Mouse (Mus musculus): Measurements from ENCODE around the gene Rln1.

Rln1 gene

GRCm38 (mm10) chr19:29334068-29334745 is at the start of gene Rln1:
Rln1 (minus strand) TSS chr19:29334670.
- in situ Hi-C loops (cut with MboI, MseI): loop anchor here in 1 of 2 experiments (10.0 kb wide), 1 partner anchor 679 kb away; no protein-coding TSS in a partner anchor

DNA sequence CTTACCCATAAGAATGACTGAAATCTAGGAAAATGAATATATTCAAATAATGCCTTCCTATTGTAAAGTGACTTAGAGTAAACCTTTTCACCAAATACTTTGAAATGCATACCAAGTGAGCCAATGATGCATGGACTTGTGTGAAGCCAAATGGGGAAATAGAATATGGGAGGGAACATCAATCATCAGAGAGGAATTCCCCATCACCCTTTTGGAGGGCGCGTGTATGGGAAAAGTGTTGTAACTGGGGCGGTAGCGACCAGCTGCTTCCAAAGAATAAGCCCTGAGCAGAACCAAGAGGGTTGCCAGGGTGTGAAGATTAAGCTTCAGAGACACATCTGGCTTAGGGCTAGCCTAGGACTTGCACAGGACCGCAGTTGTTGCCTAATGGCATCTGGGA is 48.9 kb upstream of the Rln1 start:
- in situ Hi-C loops (cut with MboI, MseI): no loop called here

DNA sequence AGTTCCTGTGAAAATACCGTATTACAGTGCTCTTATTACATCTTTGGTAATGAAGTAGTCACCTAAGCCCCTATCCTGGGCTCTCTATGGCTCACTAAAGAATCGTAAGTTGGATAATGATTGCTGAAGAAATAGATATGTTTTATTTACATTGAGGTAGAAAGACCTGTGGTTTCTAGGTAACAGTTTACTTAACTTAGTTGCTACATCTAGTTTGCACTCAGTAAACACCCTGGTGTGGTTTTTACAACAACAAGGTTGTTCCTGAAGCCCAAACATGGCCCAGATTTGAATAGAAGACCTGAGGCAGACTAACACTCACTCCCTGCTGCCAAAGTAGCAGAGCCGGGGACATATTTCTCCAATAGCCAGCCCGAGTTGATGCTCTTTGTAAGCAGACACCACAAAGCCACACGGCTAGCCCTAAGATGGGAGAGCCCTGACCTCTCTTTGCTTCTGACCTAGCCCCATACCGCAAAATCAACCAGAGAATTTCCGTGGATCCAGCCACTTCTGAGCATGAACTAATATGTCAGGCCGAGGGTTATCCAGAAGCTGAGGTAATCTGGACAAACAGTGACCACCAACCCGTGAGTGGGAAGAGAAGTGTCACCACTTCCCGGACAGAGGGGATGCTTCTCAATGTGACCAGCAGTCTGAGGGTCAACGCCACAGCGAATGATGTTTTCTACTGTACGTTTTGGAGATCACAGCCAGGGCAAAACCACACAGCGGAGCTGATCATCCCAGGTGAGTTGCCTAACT is 45.6 kb upstream of the Rln1 start:
- in situ Hi-C loops (cut with MboI, MseI): no loop called here

DNA sequence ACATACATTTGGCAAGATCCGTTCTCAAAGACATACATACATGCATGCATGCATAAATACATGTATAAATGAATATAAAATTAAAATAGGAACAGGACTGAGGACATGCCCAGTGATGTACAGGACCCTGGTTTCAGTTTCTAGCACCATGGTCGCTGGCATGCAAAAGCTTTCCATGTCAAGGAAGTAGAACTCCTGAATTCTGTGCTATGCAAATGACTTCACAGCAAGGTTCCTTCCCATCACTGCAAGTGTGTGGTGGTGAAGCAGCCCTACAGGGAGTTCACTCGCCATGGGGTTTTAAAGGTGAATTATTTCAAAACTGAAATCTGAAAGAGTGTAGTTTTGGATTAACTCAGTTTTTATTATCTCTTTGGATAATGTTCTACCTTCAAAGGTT is 41.9 kb upstream of the Rln1 start:
- in situ Hi-C loops (cut with MboI, MseI): no loop called here

DNA sequence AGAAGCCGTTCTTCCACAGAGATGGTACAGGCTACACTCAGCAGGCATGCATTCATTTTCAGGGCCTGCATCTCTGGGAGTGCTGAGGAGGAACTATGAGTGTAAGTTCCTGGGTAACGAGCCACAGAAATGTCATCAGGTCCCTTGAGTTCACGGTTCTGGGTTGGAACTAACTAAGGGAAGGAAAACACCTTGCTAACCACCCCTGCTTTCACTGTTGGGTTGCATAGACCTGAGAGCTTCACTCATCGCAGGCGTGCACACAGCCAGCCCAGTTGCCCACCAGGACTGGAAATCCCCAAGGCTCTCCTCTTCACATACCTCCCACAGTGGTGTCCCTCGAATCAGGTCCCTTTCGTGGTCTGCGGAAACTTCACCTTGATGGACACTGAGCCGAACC is 40.5 kb upstream of the Rln1 start:
- in situ Hi-C loops (cut with MboI, MseI): no loop called here

- in situ Hi-C loops (cut with MboI, MseI): no loop called here
Measured at GRCm38 (mm10) chr19:29373438-29373837, 39.0 kb upstream of the Rln1 start.

- in situ Hi-C loops (cut with MboI, MseI): no loop called here
Measured at GRCm38 (mm10) chr19:29372621-29373020, 38.2 kb upstream of the Rln1 start.

- in situ Hi-C loops (cut with MboI, MseI): no loop called here
Measured at GRCm38 (mm10) chr19:29372138-29372537, 37.7 kb upstream of the Rln1 start.

- in situ Hi-C loops (cut with MboI, MseI): no loop called here
Measured at GRCm38 (mm10) chr19:29371284-29372081, 37.0 kb upstream of the Rln1 start.

DNA sequence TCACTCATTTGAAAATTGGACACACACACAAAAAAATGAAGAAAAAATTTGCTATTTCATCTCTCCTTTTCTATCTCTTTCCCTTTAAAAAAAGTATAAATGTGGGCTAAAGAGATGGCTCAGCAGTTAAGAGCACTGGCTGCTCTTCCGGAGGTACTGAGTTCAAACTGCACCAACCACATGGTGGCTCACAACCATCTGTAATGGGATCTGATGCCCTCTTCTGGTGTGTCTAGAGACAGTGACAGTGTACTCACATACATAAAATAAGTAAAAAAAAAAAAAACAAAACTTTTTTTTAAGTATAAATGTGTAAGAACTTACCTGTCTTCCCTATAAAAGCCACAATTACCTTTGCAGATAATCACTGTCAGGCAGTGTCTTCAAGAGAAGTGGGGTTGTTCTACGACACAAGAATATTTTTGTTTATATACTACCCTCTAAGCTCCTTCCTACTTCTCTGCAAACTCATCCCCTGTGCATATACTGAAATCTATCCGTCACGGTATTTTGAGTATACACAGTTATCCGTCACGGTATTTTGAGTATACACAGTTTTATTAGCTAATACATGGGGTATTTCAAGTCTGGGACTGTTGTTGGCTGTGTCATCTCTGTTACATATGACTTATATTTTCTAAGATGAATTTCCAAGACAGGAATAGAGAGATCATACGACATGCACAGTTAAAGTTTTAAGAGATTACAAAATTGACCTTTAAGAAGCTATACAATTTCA is 36.2 kb upstream of the Rln1 start:
- in situ Hi-C loops (cut with MboI, MseI): no loop called here

DNA sequence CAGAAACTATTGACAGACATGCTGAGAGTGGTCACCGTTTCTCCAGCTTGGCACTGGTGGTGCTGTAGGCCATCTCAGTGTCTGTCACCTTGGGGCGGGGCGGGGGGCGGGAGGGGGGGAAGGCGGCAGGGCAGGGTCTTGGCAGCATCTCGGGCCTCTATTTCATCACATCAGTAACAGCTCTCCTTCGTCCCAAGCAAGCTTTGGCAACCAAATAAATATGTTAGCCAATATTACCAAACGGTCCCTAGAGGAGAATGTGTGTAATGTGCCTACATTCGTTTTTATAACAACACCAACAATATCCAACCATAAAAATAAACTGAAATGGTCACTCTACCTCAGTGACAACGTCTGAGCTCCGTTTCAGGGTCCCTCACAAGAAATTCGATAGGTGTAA is 35.6 kb upstream of the Rln1 start:
- in situ Hi-C loops (cut with MboI, MseI): no loop called here

DNA sequence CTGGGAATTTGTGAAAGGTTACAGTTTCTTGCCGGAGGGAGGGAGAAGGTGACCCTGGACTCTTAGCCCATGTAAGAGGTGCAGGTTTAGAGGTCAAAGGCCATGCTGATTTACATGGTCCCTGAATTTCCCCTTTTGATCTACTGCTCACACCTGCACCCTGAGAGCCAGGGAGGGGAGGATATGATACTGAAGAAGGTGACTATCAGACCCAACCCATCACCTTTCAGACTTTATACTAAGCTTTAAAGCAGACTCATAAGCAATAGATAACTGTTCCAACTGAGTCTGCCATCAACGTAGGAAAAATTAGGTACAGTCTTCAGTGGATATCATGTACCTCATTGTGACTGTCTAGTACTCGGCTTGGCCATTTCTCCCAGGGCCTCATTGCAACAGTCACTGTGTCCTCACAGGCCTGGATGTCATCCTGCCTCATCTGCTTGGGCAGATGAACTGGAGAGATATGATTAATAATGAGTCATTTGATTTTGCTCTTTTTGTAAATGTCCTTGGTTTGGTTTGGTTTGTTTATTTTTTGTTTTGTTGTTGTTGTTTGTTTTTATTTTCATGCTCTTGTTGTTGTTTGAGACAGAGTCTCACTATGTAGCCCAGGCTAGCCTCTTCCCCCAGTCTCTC is 34.3 kb upstream of the Rln1 start:
- in situ Hi-C loops (cut with MboI, MseI): no loop called here

GRCm38 (mm10) chr19:29368041-29368440 is 33.6 kb upstream of the Rln1 start:
- in situ Hi-C loops (cut with MboI, MseI): no loop called here

GRCm38 (mm10) chr19:29366969-29367622 is 32.6 kb upstream of the Rln1 start, which contains the start of the genes Plgrkt and Cd274:
Plgrkt (minus strand) TSS chr19:29367390.
Cd274 (plus strand) TSS chr19:29367455.
- in situ Hi-C loops (cut with MboI, MseI): no loop called here

DNA sequence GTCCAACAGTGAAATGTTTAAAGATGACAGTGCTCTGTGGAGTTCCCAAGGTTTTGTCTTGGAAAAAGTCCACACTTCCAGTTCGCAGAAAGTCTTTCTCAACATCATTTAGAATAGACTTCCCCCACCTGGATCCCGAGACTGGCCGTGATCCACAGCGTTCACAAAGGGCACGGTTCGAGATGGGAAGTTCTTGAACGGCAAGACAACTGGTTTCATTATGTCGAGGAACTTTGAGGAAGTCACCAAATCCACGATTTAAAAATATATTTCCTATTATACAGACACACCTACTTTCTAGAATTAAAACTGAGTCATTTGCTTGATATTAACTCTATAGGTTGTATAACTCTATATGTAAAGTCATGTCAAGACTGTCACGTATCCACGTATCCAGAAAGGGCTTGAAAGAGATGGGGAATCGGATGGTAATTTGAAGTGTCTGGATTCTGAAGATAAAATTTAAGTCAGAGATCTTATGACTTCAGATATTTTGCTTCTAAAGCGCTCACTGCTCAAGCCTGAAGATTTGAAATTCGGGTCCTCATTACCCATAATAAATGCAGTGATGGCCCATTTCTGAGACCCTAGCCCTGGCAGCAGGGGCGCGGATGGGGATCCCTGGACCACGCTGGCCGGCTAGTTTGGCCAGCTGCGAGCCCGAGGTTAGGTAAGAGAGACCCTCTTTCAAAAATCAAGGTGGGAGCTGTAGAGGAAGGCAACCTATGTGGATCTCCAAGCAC is 31.9 kb upstream of the Rln1 start:
- in situ Hi-C loops (cut with MboI, MseI): no loop called here

DNA sequence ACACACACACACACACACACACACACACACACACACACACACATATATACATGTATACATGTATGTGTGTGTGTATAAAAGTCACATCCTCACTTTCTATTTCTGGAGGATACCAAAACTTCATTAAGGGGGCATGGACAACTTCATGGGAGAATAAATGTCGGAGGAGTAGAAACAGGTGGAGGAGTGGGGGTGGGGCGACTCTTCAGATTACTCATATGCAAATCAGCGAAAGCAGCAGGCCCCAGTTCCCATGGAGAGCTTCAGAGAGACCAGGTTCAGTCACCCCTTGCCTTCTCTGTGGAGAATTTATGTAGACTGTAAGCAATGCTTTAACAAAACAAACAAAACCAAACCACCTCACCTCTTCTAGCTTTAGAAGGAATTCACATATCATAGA is 30.6 kb upstream of the Rln1 start:
- in situ Hi-C loops (cut with MboI, MseI): no loop called here

- in situ Hi-C loops (cut with MboI, MseI): no loop called here
Measured at GRCm38 (mm10) chr19:29364076-29364475, 29.6 kb upstream of the Rln1 start.

DNA sequence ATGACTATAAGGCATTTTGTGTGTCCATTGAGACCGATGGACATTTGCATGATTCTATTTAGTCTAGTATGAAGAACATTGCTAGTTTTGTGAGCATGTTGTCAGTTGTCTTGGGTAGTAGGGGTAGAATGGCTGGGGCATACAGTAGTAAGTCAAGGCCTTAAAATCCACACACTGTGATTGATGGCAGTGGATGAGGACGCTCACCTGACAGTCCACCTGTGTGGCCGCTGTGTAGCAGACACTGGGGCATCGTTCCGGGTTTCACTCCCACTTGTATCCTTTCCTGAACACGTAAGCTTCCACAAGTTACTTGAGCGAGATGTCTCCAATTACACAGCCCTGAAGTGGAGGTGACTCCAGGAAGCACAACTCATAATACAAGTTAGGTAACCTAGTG is 29.1 kb upstream of the Rln1 start:
- in situ Hi-C loops (cut with MboI, MseI): no loop called here

DNA sequence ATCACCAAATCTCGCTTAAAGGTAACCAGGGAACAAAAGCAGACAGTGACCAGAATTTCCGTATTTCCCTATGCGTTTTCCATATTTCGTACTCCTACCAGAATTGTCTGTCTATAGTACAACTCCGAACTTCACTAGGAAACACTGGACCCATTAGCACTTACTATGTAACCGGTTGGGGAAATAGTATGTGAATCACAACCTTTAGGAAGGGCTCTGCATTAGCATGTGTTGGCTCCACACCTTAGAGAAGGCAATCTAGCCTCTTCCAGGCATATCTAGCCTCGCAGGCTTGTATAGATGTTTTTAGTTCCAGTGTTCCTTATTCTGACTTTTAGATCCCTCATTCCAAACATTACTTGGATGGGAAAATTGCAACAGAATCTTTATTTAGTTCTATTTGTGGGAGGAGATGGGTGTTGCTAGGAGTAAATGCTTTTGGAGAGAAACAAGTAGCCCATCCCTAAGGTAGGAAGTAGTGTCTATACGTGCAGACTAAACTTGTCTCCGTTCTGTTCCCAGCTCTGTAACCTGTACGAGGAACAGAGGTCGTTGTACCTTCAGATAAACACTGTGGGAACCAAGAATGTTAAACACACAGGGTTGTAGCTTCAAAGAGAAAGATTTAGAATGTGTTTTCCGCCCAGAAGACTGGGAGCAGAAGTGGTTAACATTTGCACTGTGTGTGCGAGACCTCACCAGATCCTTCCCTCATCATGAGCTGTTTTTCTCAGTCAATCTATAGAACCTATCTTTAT is 27.9 kb upstream of the Rln1 start:
- in situ Hi-C loops (cut with MboI, MseI): no loop called here
